Mouse (Mus musculus) MEL (cell line): ENCODE data around the gene Banf1. TPM values are rescaled to one million over a fixed set of nuclear protein-coding genes. Genes with fewer than 3 reads are reported as not detected.
A peak's percentile ranks its signal among the peaks of the same experiment; 100 is the strongest.
"Not testable (repeated sequence)": the region's sequence is repeated elsewhere in the genome, so short reads cannot be mapped to it uniquely, and the experiment has no call there.

Experiments used
- DNase-seq: peaks from one replicate; pipeline ENCODE4 v3.0.0; 2011; ENCODE audit warnings: low read depth, low spot score
- H3K27ac ChIP-seq: 2 replicates; pipeline ENCODE4 v1.5.1; 2012; ENCODE audit warnings: low read depth, mild to moderate bottlenecking, control low read depth, low read length, moderate library complexity; ENCODE audit not compliant: control insufficient read depth
- H3K27me3 ChIP-seq, 2 experiments: fragments of 150-350 bp in 1 of 2; sonication (generic) in 1 of 2; 2 replicates each; pipeline ENCODE4 v1.6.1; 2012; ENCODE audit warnings: low read length in 2 of 2, mild to moderate bottlenecking in 2 of 2, improper control_type of control experiment in 1 of 2, moderate library complexity in 1 of 2; ENCODE audit not compliant: insufficient read depth in 2 of 2, control insufficient read depth in 1 of 2
- H3K36me3 ChIP-seq, 2 experiments: 2 replicates each; pipeline ENCODE4 v1.6.1; 2012 to 2014; ENCODE audit warnings: low read length in 2 of 2, improper control_type of control experiment in 1 of 2, inconsistent platforms in 1 of 2, mild to moderate bottlenecking in 1 of 2; ENCODE audit not compliant: insufficient read depth in 2 of 2, control insufficient read depth in 1 of 2
- H3K4me1 ChIP-seq, 2 experiments: fragments of 150-350 bp in 1 of 2; sonication (generic) in 1 of 2; 2 replicates each; pipeline ENCODE4 v1.6.1; 2012; ENCODE audit warnings: low read length in 2 of 2, improper control_type of control experiment in 1 of 2, mild to moderate bottlenecking in 1 of 2; ENCODE audit not compliant: insufficient read depth in 2 of 2, control insufficient read depth in 1 of 2
- H3K4me3 ChIP-seq, 2 experiments: fragments of 150-350 bp in 1 of 2; sonication (generic) in 1 of 2; 2 replicates each; pipeline ENCODE4 v1.5.1; 2012; ENCODE audit warnings: low read depth in 2 of 2, low read length in 2 of 2, mild to moderate bottlenecking in 2 of 2, moderate library complexity in 2 of 2, control low read depth in 1 of 2, improper control_type of control experiment in 1 of 2; ENCODE audit not compliant: control insufficient read depth in 1 of 2, insufficient read depth in 1 of 2
- H3K79me2 ChIP-seq: 2 replicates; pipeline ENCODE4 v1.6.1; 2012; ENCODE audit warnings: mild to moderate bottlenecking, low read length, moderate library complexity; ENCODE audit not compliant: control insufficient read depth, poor library complexity, insufficient read depth
- H3K9ac ChIP-seq: 2 replicates; pipeline ENCODE4 v1.6.1; 2012; ENCODE audit warnings: low read depth, mild to moderate bottlenecking, control low read depth, low read length, moderate library complexity; ENCODE audit not compliant: control insufficient read depth, poor library complexity, severe bottlenecking
- H3K9me3 ChIP-seq: fragments of 150-350 bp; sonication (generic); replicated peaks from 2 replicates; pipeline ENCODE4 v1.6.1; 2012; ENCODE audit warnings: mild to moderate bottlenecking, low read length, improper control_type of control experiment, moderate library complexity; ENCODE audit not compliant: insufficient read depth
- BHLHE40 ChIP-seq: IDR thresholded peaks from 2 replicates; pipeline ENCODE4 v1.6.1; 2012; ENCODE audit warnings: low read depth, mild to moderate bottlenecking, inconsistent platforms, low read length, improper control_type of control experiment, borderline replicate concordance
- CHD1 ChIP-seq: IDR thresholded peaks from 2 replicates; pipeline ENCODE4 v1.6.1; 2012; ENCODE audit warnings: low read depth, mild to moderate bottlenecking, inconsistent platforms, low read length, improper control_type of control experiment
- CHD2 ChIP-seq: IDR thresholded peaks from 2 replicates; pipeline ENCODE4 v1.6.1; 2011; ENCODE audit warnings: low read length, improper control_type of control experiment
- CTCF ChIP-seq, 3 experiments: IDR thresholded peaks in 2 of 3; conservative IDR thresholded peaks in 1 of 3; 2 replicates each; pipeline ENCODE4 v1.5.1; 2011 to 2012; ENCODE audit warnings: low read length in 3 of 3, low read depth in 2 of 3, mild to moderate bottlenecking in 2 of 3, improper control_type of control experiment in 1 of 3, inconsistent platforms in 1 of 3, mixed read lengths in 1 of 3, moderate library complexity in 1 of 3; ENCODE audit not compliant: control insufficient read depth in 1 of 3, insufficient read depth in 1 of 3, poor library complexity in 1 of 3, severe bottlenecking in 1 of 3
- ELF1 ChIP-seq: IDR thresholded peaks from 2 replicates; pipeline ENCODE4 v1.6.1; 2014; ENCODE audit warnings: low read depth, mild to moderate bottlenecking, inconsistent platforms, low read length, improper control_type of control experiment, moderate library complexity
- EP300 ChIP-seq, 2 experiments: IDR thresholded peaks; 2 replicates each; pipeline ENCODE4 v1.6.1; 2011; ENCODE audit warnings: improper control_type of control experiment in 2 of 2, low read length in 2 of 2, low read depth in 1 of 2, mild to moderate bottlenecking in 1 of 2
- ETS1 ChIP-seq: IDR thresholded peaks from 2 replicates; pipeline ENCODE4 v1.6.1; 2012; ENCODE audit warnings: low read depth, mild to moderate bottlenecking, inconsistent platforms, low read length, improper control_type of control experiment, moderate library complexity
- GABPA ChIP-seq: IDR thresholded peaks from 2 replicates; pipeline ENCODE4 v1.6.1; 2012; ENCODE audit warnings: low read depth, mild to moderate bottlenecking, inconsistent platforms, low read length, improper control_type of control experiment, moderate library complexity
- JUND ChIP-seq: IDR thresholded peaks from 2 replicates; pipeline ENCODE4 v1.6.1; 2011; ENCODE audit warnings: low read depth, mild to moderate bottlenecking, improper control_type of control experiment, low read length
- MAFK ChIP-seq: IDR thresholded peaks from 2 replicates; pipeline ENCODE4 v1.6.1; 2011; ENCODE audit warnings: low read depth, mild to moderate bottlenecking, low read length, improper control_type of control experiment, borderline replicate concordance
- MYB ChIP-seq: IDR thresholded peaks from 2 replicates; pipeline ENCODE4 v1.6.1; 2011; ENCODE audit warnings: mild to moderate bottlenecking, low read depth, low read length, improper control_type of control experiment
- NELFE ChIP-seq: IDR thresholded peaks from 2 replicates; pipeline ENCODE4 v1.6.1; 2011; ENCODE audit warnings: low read depth, low read length, improper control_type of control experiment
- NRF1 ChIP-seq: IDR thresholded peaks from 2 replicates; pipeline ENCODE4 v1.6.1; 2014; ENCODE audit warnings: low read depth, mild to moderate bottlenecking, inconsistent platforms, low read length, improper control_type of control experiment, moderate library complexity; ENCODE audit not compliant: poor library complexity, insufficient read depth, severe bottlenecking
- POLR2A ChIP-seq, 2 experiments: IDR thresholded peaks; 2 replicates each; pipeline ENCODE4 v1.6.1; 2011 to 2012; ENCODE audit warnings: low read length in 2 of 2, mild to moderate bottlenecking in 2 of 2, control low read depth in 1 of 2, improper control_type of control experiment in 1 of 2, low read depth in 1 of 2, moderate library complexity in 1 of 2; ENCODE audit not compliant: control insufficient read depth in 1 of 2, insufficient read depth in 1 of 2, poor library complexity in 1 of 2
- TBP ChIP-seq: IDR thresholded peaks from 2 replicates; pipeline ENCODE4 v1.8.0; 2011; ENCODE audit warnings: low read depth, low read length, improper control_type of control experiment
- USF1 ChIP-seq: IDR thresholded peaks from 2 replicates; pipeline ENCODE4 v1.6.1; 2014; ENCODE audit warnings: low read depth, mild to moderate bottlenecking, inconsistent platforms, low read length, improper control_type of control experiment, moderate library complexity
- USF2 ChIP-seq, 2 experiments: IDR thresholded peaks; 2 replicates each; pipeline ENCODE4 v1.6.1; 2011 to 2012; ENCODE audit warnings: improper control_type of control experiment in 2 of 2, low read length in 2 of 2, borderline replicate concordance in 1 of 2, inconsistent platforms in 1 of 2, low read depth in 1 of 2, mild to moderate bottlenecking in 1 of 2; ENCODE audit not compliant: insufficient read depth in 1 of 2
- ZKSCAN1 ChIP-seq: IDR thresholded peaks from 2 replicates; pipeline ENCODE4 v1.6.1; 2012; ENCODE audit warnings: low read depth, mild to moderate bottlenecking, inconsistent platforms, low read length, improper control_type of control experiment, moderate library complexity
- ZMIZ1 ChIP-seq: IDR thresholded peaks from 2 replicates; pipeline ENCODE4 v1.6.1; 2012; ENCODE audit warnings: low read depth, mild to moderate bottlenecking, inconsistent platforms, low read length, improper control_type of control experiment, moderate library complexity
- ZNF384 ChIP-seq: IDR thresholded peaks from 2 replicates; pipeline ENCODE4 v1.6.1; 2012; ENCODE audit warnings: low read depth, mild to moderate bottlenecking, inconsistent platforms, low read length, improper control_type of control experiment
- polyA plus RNA-seq, 2 experiments: library from polyadenylated mRNA; stranded (reverse) in 1 of 2; unstranded in 1 of 2; fragments of >175 nt in 1 of 2; fragments of >200 nt in 1 of 2; gene quantifications; 2 replicates each; pipeline versions ENCODE4 v1.2.1 to v1.2.4; 2012; ENCODE audit warnings: low replicate concordance in 2 of 2, low read depth in 1 of 2; ENCODE audit not compliant: insufficient read length in 2 of 2, insufficient read depth in 1 of 2, missing spikeins in 1 of 2
- total RNA-seq: library from RNA; depleted of rRNA; stranded (reverse); fragments of 300-350 nt; gene quantifications from 2 replicates; pipeline ENCODE4 v1.2.3, GENCODE M21; 2012

The Banf1 gene
- total and polyA plus RNA-seq, 3 experiments = 207 to 1,168 (median 644) TPM

DNA sequence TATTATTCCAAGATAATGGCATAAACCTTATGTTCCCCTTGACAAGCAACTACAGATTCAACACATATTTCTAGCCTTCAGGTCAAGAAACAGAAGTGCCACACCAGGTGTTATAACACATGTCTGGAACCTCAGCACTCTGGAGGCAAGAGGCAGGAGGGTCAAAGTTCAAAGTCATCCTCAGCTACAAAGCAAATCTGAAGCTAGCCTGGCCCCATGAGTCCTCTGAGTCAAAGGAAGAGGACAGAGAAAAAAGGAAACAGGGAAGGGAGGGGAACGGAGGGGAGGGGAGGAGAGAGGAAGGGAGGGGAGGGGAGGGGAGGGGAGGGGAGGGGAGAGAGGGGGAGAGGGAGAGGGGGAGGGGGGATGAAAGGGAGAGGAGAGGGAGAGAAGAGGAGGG, 10.9 kb downstream of the Banf1 start:
- Histone ChIP-seq H3K4me3 (no peak overlapping the region), H3K9me3 (no peaks in the 10 kb centered on the region), H3K27me3 (no peaks in the 10 kb centered on the region; a peak in 1 of 4 replicates), H3K9ac (no peak overlapping the region), H3K27ac (no peak overlapping the region), H3K36me3 (peaks cover 0 to 5% of the 10 kb centered on the region in 2 experiments; a peak in 2 of 4 replicates), H3K79me2 (no peaks in the 10 kb centered on the region), H3K4me1 (peaks cover 8 to 13% of the 10 kb centered on the region in 2 experiments)
- TF ChIP-seq MAFK (no peak), JUND (no peak), POLR2A (IDR thresholded peaks at IDR 0.05; ENCODE audit: control insufficient read depth in 1 of 2, insufficient read depth in 1 of 2, low read depth in 1 of 2, low read length in 2 of 2, poor library complexity in 1 of 2) (no peak), USF1 (no peak), GABPA (no peak), USF2 (IDR thresholded peaks at IDR 0.05; ENCODE audit: borderline replicate concordance in 1 of 2, insufficient read depth in 1 of 2, low read depth in 1 of 2, low read length in 2 of 2) (no peak), ZNF384 (no peak), ELF1 (no peak)
- no peak for DNase-seq

DNA sequence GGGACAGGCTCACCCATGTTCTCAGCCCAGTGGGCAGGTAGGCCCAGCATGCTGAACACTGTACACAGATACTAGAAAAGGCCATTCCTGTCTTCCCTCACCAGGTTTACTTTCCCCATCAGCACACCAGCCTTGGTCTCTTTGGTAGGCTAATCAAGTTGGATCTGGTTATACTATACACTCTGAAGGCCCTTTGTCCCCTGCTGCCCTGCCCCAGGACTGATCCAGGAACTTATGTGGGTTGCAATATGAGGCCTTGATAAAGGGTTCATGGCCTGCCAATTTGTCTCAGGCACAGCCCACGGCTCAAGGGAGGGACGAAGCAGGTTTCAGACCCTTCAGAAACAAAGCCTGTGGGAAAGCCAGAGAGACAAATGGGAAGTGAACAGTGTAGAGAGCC, 13.4 kb downstream of the Banf1 start:
- TF ChIP-seq MYB (no peak), CTCF (IDR thresholded peaks at IDR 0.05 in 2 of 3, conservative IDR thresholded peaks at IDR 0.05 in 1 of 3; ENCODE audit: control insufficient read depth in 1 of 3, insufficient read depth in 1 of 3, low read depth in 2 of 3, low read length in 3 of 3, poor library complexity in 1 of 3, severe bottlenecking in 1 of 3) (no peak), NELFE (no peak), USF2 (IDR thresholded peaks at IDR 0.05; ENCODE audit: borderline replicate concordance in 1 of 2, insufficient read depth in 1 of 2, low read depth in 1 of 2, low read length in 2 of 2) (no peak), TBP (no peak), ZKSCAN1 (no peak), BHLHE40 (no peak), CHD2 (no peak), EP300 (IDR thresholded peaks at IDR 0.05; ENCODE audit: low read depth in 1 of 2, low read length in 2 of 2) (no peak), ZMIZ1 (no peak), NRF1 (no peak), JUND (no peak), ETS1 (no peak), CHD1 (no peak)
- TF ChIP-seq, all 39 proteins: peak for 0
- peaks cover 3 to 7% of the 10 kb centered on the region in 2 experiments for H3K4me1 ChIP-seq
- no peak for DNase-seq
- no peak overlapping the region for H3K9ac ChIP-seq
- peaks cover 0 to 3% of the 10 kb centered on the region in 2 experiments; a peak in 2 of 4 replicates for H3K36me3 ChIP-seq
- no peaks in the 10 kb centered on the region for H3K79me2 ChIP-seq
- no peak overlapping the region for H3K27ac ChIP-seq
- H3K9me3 ChIP-seq = no peaks in the 10 kb centered on the region
- H3K27me3 ChIP-seq = peaks cover 0 to 3% of the 10 kb centered on the region in 2 experiments; a peak in 2 of 4 replicates
- no peak overlapping the region for H3K4me3 ChIP-seq

DNA sequence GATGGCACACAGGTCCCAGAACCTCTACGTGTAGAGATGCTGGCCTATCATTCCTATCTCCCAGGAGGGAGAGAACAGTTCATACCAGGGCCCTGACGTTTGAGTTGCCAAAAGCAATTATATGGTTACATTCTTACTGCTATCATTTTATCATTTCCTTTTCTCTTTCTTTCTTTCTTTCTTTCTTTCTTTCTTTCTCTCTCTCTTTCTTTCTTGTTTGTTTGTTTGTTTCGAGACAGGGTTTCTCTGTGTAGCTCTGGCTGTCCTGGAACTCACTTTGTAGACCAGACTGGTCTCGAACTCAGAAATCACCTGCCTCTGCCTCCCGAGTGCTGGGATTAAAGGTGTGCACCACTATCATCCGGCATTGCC, 17.5 kb downstream of the Banf1 start, which contains the start of gene Cst6:
Cst6 (minus strand) TSS at position 73 of the 372 bp plus-strand sequence.
- H3K36me3 ChIP-seq, H3K4me1 ChIP-seq, H3K27ac ChIP-seq, H3K79me2 ChIP-seq, H3K27me3 ChIP-seq, H3K9me3 ChIP-seq, DNase-seq: not testable (repeated sequence)
- H3K9ac ChIP-seq = peak within 1 kb of the TSS; percentile 42
- peak within 1 kb of the TSS; percentile 46 to 57 for H3K4me3 ChIP-seq
